Mouse (Mus musculus) embryonic facial prominence, embryonic 13.5 days (tissue): ENCODE results near the gene Ndufv1. TPM values are rescaled to one million over a fixed set of nuclear protein-coding genes. Genes with fewer than 3 reads are reported as not detected.
"Not testable (repeated sequence)": the region's sequence is repeated elsewhere in the genome, so short reads cannot be mapped to it uniquely, and the experiment has no call there.

ENCODE experiments used
- ATAC-seq: fragments of 200-750 bp; cut with Nextera tagmentation; 2 replicates; pipeline ENCODE4 v1.8.0; 2017; ENCODE audit warnings: low read depth; ENCODE audit not compliant: insufficient number of reproducible peaks, insufficient read depth, low FRiP score, low TSS enrichment
- H3K27ac ChIP-seq: fragments of 300-500 bp; sonication (generic); 2 replicates; pipeline ENCODE4 v1.5.1; 2015; ENCODE audit warnings: moderate library complexity, mild to moderate bottlenecking, inconsistent platforms
- H3K27me3 ChIP-seq: fragments of 300-500 bp; sonication (generic); 2 replicates; pipeline ENCODE4 v1.6.1; 2015; ENCODE audit warnings: mild to moderate bottlenecking, inconsistent platforms
- H3K36me3 ChIP-seq: fragments of 300-500 bp; sonication (generic); 2 replicates; pipeline ENCODE4 v1.6.1; 2015; ENCODE audit warnings: mild to moderate bottlenecking, inconsistent platforms
- H3K4me1 ChIP-seq: fragments of 300-500 bp; sonication (generic); 2 replicates; pipeline ENCODE4 v1.6.1; 2015; ENCODE audit warnings: inconsistent platforms
- H3K4me2 ChIP-seq: fragments of 300-500 bp; sonication (generic); 2 replicates; pipeline ENCODE4 v1.6.1; 2015; ENCODE audit warnings: moderate library complexity, mild to moderate bottlenecking, inconsistent platforms
- H3K4me3 ChIP-seq: fragments of 300-500 bp; sonication (generic); 2 replicates; pipeline ENCODE4 v1.5.1; 2015; ENCODE audit warnings: mild to moderate bottlenecking, inconsistent platforms
- H3K9ac ChIP-seq: fragments of 300-500 bp; sonication (generic); 2 replicates; pipeline ENCODE4 v1.6.1; 2015; ENCODE audit warnings: mild to moderate bottlenecking, inconsistent platforms
- H3K9me3 ChIP-seq: fragments of 300-500 bp; sonication (generic); 2 replicates; pipeline ENCODE4 v1.6.1; 2016; ENCODE audit warnings: inconsistent platforms
- WGBS: fragments of 180-500 bp; shearing (Covaris S2); methylation state at CpG from one replicate; pipeline ENCODE4 v1.1.7; 2015; ENCODE audit warnings: mixed read lengths; 5-methylcytosine and 5-hydroxymethylcytosine counted together
- polyA plus RNA-seq: library from polyadenylated mRNA; unstranded; fragments of >200 nt; fragmentation: Nextera tagmentation; extraction: Ambion mirVana; gene quantifications from 2 replicates; pipeline ENCODE4 v1.2.1, GENCODE M21; 2015

The Ndufv1 gene
- polyA plus RNA-seq, 1 experiment from 2014 or later, result 206 TPM

DNA sequence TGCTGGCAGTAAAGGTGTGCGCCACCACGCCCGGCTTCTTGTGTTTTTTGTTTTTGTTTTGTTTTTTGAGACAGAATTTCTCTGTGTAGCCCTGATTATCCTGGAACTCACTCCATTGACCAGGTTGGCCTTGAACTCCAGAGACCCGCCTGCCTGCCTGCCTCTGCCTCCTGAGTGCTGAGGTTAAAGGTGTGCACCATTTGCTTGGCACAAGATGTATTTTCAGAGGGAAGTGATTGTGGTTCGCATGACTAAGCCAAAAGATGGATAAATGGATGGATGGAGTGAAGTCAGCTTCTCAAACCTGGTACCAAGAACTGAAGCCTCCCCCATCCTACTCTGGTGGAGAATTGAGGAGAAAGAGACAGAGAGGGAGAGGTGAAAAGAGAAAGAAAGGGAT lies 42.0 kb upstream of the Ndufv1 start:
- WGBS, result 76% methylated on average over 5 of the region's 5 CpGs
- no peak overlapping the region for H3K4me2 ChIP-seq
- H3K4me1 ChIP-seq, result no peaks in the 10 kb centered on the region
- no peak overlapping the region for H3K27ac ChIP-seq
- no peak overlapping the region for H3K4me3 ChIP-seq
- H3K36me3 ChIP-seq, result no peaks in the 10 kb centered on the region
- H3K9me3 ChIP-seq, result no peaks in the 10 kb centered on the region; the same call in 1 of the 2 replicates
- no peaks in the 10 kb centered on the region for H3K27me3 ChIP-seq
- H3K9ac ChIP-seq, result no peak overlapping the region
- no peak for ATAC-seq

DNA sequence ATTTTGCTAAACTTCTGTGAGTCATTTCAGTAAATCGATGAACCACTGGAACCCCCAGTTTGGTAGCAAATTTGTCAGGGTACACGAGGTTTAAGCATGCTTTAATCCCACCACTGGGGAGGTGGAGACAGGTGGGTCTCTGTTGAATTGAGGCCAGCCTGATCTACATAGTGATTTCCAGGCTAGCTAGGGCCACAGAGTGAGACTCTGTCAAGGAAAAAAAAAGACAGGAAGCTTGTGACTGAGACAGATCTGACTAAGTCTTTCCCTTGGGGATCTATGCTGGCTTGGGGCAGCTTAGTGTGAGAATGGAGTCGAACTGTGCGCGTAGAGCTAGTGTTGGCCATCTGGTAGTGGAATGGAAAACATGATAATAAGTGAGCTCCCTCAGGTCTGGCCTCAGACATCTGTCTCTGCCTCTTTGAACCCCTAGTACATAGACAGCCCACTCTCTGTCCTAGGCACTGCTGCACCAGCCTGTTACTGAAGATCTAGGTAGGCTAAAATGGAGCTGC lies 40.0 kb upstream of the Ndufv1 start:
- no peak for ATAC-seq

GRCm38 (mm10) chr19:4051741-4052515 lies 39.3 kb upstream of the Ndufv1 start:
- WGBS, result 47% methylated on average over 10 of the region's 10 CpGs
- no peak overlapping the region for H3K4me2 ChIP-seq

More for the DNA sequence above, 40.0 kb upstream of the Ndufv1 start:
- 68% methylated on average over 5 of the region's 5 CpGs for WGBS
- H3K4me3 ChIP-seq, result no peak overlapping the region
- H3K27ac ChIP-seq, result no peak overlapping the region
- H3K27me3 ChIP-seq, result no peaks in the 10 kb centered on the region
- H3K4me2 ChIP-seq, result no peak overlapping the region
- no peak overlapping the region for H3K9ac ChIP-seq
- no peaks in the 10 kb centered on the region for H3K4me1 ChIP-seq
- H3K9me3 ChIP-seq, result no peaks in the 10 kb centered on the region; the same call in 1 of the 2 replicates
- no peaks in the 10 kb centered on the region for H3K36me3 ChIP-seq

DNA sequence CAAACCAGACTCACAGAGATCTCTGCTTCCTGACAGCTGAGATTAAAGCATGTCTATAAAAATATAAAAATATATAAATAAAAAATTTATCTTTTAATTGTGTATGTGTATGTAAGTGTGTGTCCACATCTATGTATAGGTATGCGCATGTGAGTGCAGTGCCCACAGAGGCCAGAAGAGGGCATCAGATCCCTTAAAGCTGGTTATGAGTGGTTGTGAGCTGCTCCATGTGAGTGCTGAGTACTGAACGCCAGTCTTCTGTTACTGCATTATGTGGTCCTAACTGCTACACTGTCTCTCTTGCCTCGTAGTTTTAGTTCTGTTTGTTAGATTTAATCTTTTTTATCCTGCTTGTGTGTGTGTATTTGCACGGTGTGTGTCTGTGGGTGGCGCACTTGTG lies 38.4 kb upstream of the Ndufv1 start:
- WGBS, result 92% methylated on average over 5 of the region's 5 CpGs
- no peak for ATAC-seq
- no peak overlapping the region for H3K4me3 ChIP-seq

More at GRCm38 (mm10) chr19:4051741-4052515, 39.3 kb upstream of the Ndufv1 start:
- Histone ChIP-seq H3K36me3 (no peaks in the 10 kb centered on the region), H3K27ac (no peak overlapping the region), H3K9me3 (no peaks in the 10 kb centered on the region; the same call in 1 of the 2 replicates), H3K4me3 (no peak overlapping the region), H3K9ac (no peak overlapping the region), H3K4me1 (no peaks in the 10 kb centered on the region), H3K27me3 (no peaks in the 10 kb centered on the region)
- no peak for ATAC-seq

GRCm38 (mm10) chr19:4049069-4049468 lies 36.5 kb upstream of the Ndufv1 start:
- H3K4me2 ChIP-seq, ATAC-seq, H3K4me1 ChIP-seq, H3K9me3 ChIP-seq, H3K27me3 ChIP-seq, H3K27ac ChIP-seq, H3K4me3 ChIP-seq, H3K36me3 ChIP-seq, H3K9ac ChIP-seq: not testable (repeated sequence)
- WGBS, result 88% methylated on average over 5 of the region's 5 CpGs

More for the DNA sequence above, 38.4 kb upstream of the Ndufv1 start:
- H3K27ac ChIP-seq, result no peak overlapping the region
- H3K27me3 ChIP-seq, result no peaks in the 10 kb centered on the region
- no peaks in the 10 kb centered on the region for H3K36me3 ChIP-seq
- peaks cover 5% of the 10 kb centered on the region; the same call in 1 of the 2 replicates for H3K4me1 ChIP-seq
- no peaks in the 10 kb centered on the region; the same call in 1 of the 2 replicates for H3K9me3 ChIP-seq
- no peak overlapping the region for H3K9ac ChIP-seq
- H3K4me2 ChIP-seq, result no peak overlapping the region

- Histone ChIP-seq H3K4me1 (peaks cover 8% of the 10 kb centered on the region; the same call in 1 of the 2 replicates), H3K27ac (no peak overlapping the region), H3K9me3 (no peaks in the 10 kb centered on the region; the same call in 1 of the 2 replicates), H3K27me3 (no peaks in the 10 kb centered on the region), H3K4me2 (no peak overlapping the region), H3K36me3 (no peaks in the 10 kb centered on the region), H3K9ac (no peak overlapping the region), H3K4me3 (no peak overlapping the region)
- ATAC-seq, result no peak
- WGBS, result 15% methylated on average over 4 of the region's 4 CpGs
These were observed 35.3 kb upstream of the Ndufv1 start for GRCm38 (mm10) chr19:4047859-4048258.

DNA sequence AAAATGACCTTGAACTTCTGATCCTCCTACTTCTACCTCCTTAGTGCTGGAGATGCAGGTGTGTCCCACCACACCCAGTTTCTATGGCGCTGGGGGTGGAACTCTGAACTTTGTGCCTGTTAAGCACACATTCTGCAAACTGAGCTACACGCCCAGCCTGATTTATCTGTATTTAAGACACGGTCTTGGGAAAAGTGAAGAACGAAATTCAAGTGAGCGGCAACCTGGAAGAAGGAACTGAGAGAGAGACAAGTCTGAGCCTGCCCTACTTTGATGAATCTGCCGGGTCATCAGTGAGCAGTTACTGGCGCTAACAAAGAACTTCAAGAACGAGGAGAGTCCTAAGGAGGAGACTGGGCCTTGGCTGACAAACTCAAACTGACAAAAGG lies 34.3 kb upstream of the Ndufv1 start:
- H3K36me3 ChIP-seq, result no peaks in the 10 kb centered on the region
- 68% methylated on average over 8 of the region's 8 CpGs for WGBS
- no peak overlapping the region for H3K4me2 ChIP-seq
- no peaks in the 10 kb centered on the region; the same call in 1 of the 2 replicates for H3K9me3 ChIP-seq
- no peak overlapping the region for H3K4me3 ChIP-seq
- H3K4me1 ChIP-seq, result peaks cover 8% of the 10 kb centered on the region; the same call in 1 of the 2 replicates
- H3K27ac ChIP-seq, result no peak overlapping the region
- H3K9ac ChIP-seq, result no peak overlapping the region
- H3K27me3 ChIP-seq, result no peaks in the 10 kb centered on the region
- ATAC-seq, result no peak

DNA sequence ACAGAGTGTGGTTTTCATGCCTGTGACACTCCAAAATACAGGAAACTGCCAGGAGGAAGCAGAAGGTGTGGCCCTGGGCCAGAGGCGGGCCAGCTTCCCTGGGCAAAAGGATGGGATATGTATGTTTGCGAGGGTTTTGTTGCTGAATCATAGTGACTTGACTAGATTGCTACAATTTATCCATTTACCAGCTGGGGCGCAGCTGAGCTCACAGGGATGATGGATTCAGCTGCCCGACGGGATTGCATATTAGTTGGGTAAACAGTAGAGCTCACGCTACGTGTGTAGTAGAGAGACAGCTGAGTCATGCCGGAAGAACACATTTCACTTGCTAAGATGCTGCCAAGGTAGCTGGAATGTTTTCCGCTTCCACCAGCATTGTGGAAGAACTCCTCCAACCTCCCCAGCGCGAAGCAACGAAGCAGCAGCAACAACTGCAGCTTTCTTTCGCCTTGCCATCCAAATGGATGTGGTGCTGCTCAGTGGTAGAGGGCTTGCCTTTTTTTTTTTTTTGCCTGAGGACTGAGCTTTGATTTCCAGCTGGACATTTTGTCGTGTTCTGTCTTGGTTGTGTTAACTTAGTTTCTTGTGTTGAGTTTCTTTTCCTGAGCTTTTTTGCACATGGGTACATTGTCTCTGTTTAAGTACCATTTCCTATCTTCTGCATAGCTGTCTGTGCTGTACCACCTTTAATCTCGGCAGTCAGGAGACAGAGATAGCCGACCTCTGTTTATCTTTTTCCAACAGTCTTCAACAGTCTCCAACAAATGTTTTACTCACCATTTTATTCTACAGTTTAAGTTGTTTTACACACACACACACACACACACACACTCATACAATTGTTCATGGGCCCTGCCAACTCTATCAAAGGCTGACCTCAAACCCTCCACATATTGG lies 33.6 kb upstream of the Ndufv1 start, which contains the start of gene Gstp2:
TSS of gene Gstp2 (minus strand) at position 58 of the 900 bp plus-strand sequence.
- no peaks in the 10 kb centered on the region; the same call in 1 of the 2 replicates for H3K9me3 ChIP-seq
- H3K4me2 ChIP-seq, result peak within 1 kb of the TSS; percentile 35
- no peak for ATAC-seq
- 53% methylated on average over 16 of the region's 16 CpGs for WGBS
- H3K4me3 ChIP-seq, result no peak within 1 kb of the TSS
- no peaks in the 10 kb centered on the region for H3K27me3 ChIP-seq
- no peak within 1 kb of the TSS for H3K9ac ChIP-seq
- no peaks in the 10 kb centered on the region for H3K36me3 ChIP-seq
- H3K4me1 ChIP-seq, result peaks cover 8% of the 10 kb centered on the region; the same call in 1 of the 2 replicates
- H3K27ac ChIP-seq, result no peak within 1 kb of the TSS

DNA sequence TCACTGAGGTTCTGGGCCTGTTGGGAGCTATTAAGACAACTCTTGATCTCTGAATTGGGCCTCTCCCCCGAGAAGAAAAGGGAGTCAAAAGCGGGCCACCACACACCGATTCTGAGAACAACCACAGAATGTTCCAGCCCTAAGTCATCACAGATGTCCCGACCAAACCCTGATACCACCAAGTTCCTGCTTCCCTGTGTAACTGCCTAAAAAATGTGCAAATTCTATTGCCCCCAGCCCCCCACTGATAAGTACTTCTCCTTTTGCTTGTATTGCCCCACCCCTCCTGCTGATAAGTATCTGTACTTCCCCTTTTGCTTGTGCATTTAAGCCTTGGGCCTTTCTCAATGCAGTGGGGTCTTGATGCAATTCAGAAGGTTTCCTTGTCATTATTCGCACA lies 31.5 kb upstream of the Ndufv1 start:
- not testable (repeated sequence) for H3K9ac ChIP-seq, H3K9me3 ChIP-seq, ATAC-seq, H3K4me1 ChIP-seq, H3K4me2 ChIP-seq, H3K27me3 ChIP-seq, H3K27ac ChIP-seq, H3K4me3 ChIP-seq, H3K36me3 ChIP-seq
- WGBS, result 77% methylated on average over 5 of the region's 5 CpGs

DNA sequence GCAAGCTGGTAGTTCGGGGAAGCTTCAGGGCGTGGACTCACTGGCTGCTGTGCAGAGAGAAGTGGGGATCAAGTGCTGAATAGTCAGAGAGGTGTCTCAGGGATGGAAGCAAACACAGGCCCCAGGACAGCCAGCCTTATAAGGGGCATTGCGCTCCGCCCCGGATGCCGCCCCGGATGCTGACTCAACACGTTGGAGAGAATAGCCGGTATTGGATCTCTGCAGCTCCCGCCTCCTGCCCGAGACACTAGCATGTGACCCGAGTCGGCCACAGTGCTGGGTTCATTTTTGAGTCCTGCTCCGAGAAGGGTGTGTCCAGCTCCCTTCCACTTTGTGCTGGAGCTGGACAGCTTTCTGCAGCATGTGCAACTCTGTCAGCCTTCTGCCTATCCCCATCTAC lies 29.5 kb upstream of the Ndufv1 start:
- no peak for ATAC-seq
- Histone ChIP-seq H3K9me3 (no peaks in the 10 kb centered on the region), H3K9ac (no peak overlapping the region), H3K4me1 (peaks cover 18% of the 10 kb centered on the region), H3K27ac (no peak overlapping the region), H3K4me3 (no peak overlapping the region), H3K36me3 (no peaks in the 10 kb centered on the region), H3K27me3 (no peaks in the 10 kb centered on the region), H3K4me2 (no peak overlapping the region)
- 75% methylated on average over 14 of the region's 14 CpGs for WGBS

GRCm38 (mm10) chr19:4041500-4041899 lies 28.9 kb upstream of the Ndufv1 start:
- not testable (repeated sequence) for H3K9me3 ChIP-seq, H3K27me3 ChIP-seq, H3K27ac ChIP-seq, H3K36me3 ChIP-seq, H3K4me3 ChIP-seq, H3K9ac ChIP-seq, H3K4me2 ChIP-seq, ATAC-seq
- WGBS, result 86% methylated on average over 3 of the region's 4 CpGs
- H3K4me1 ChIP-seq, result peaks cover 21% of the 10 kb centered on the region
